13 mouse cellular contexts compared by ENCODE assay signal in genomic region chr11:31641066-31641810, GRCm38 (mm10). TPM values are rescaled to one million over a fixed set of nuclear protein-coding genes. Genes with fewer than 3 reads are reported as not detected.
A peak's percentile ranks its signal among the peaks of the same experiment; 100 is the strongest.
DNase-seq lines count a peak whose midpoint lies in the region; ATAC-seq and TF ChIP-seq lines count a peak whose summit lies in the region.
"Had no signal": no experiment of that assay in that cellular context is flagged by ENCODE, and none has a peak within 500 bp of the region (broad histone marks: within the 10 kb centered on the region; RNA-seq: fewer than 3 reads in every experiment).

No protein-coding gene starts in this region.

- peak; percentile 49 for TF ChIP-seq CTCF in intestine, postnatal 0 days (IDR thresholded peaks at IDR 0.05; ENCODE audit: low read depth)
- TF ChIP-seq CTCF in embryonic fibroblast, embryonic 13.5 days (IDR thresholded peaks at IDR 0.05; ENCODE audit: borderline replicate concordance, insufficient read depth, low read length), result 0 out of 2 replicates have a peak, but pooled peaks have one; percentile 15

- H3K27ac ChIP-seq in intestine, postnatal 0 days (ENCODE audit: low read depth, low read length), result no peak overlapping the region
- no peak overlapping the region for H3K27ac ChIP-seq in intestine, embryonic 15.5 days
- no peak overlapping the region for H3K27ac ChIP-seq in midbrain, embryonic 11.5 days (ENCODE audit: low read depth, low read length)
- H3K27ac ChIP-seq in midbrain, embryonic 16.5 days (ENCODE audit: low read length), result no peak overlapping the region
- H3K27ac ChIP-seq in embryonic fibroblast, embryonic 13.5 days (ENCODE audit: insufficient read depth, low read length), result no peak overlapping the region
- H3K27ac ChIP-seq in intestine, embryonic 16.5 days (ENCODE audit: low read length), result no peak overlapping the region
- H3K27ac ChIP-seq: limb, embryonic 13.5 days; neural tube, embryonic 12.5 days had no signal

- H3K9me3 ChIP-seq in intestine, postnatal 0 days (ENCODE audit: control insufficient read depth), result no peaks in the 10 kb centered on the region
- H3K9me3 ChIP-seq in intestine, embryonic 15.5 days, result no peaks in the 10 kb centered on the region
- no peaks in the 10 kb centered on the region for H3K9me3 ChIP-seq in midbrain, embryonic 11.5 days (ENCODE audit: control insufficient read depth, low read length)
- H3K9me3 ChIP-seq in midbrain, embryonic 16.5 days (replicated peaks; ENCODE audit: control insufficient read depth, low read length, poor library complexity, severe bottlenecking), result no peaks in the 10 kb centered on the region
- H3K9me3 ChIP-seq in intestine, embryonic 16.5 days (ENCODE audit: control insufficient read depth, low read length), result no peaks in the 10 kb centered on the region
- H3K9me3 ChIP-seq: limb, embryonic 13.5 days; neural tube, embryonic 12.5 days had no signal

- no peaks in the 10 kb centered on the region for H3K4me1 ChIP-seq in intestine, postnatal 0 days (replicated peaks; ENCODE audit: control insufficient read depth, insufficient read depth, low read length)
- no peaks in the 10 kb centered on the region for H3K4me1 ChIP-seq in intestine, embryonic 15.5 days (replicated peaks)
- H3K4me1 ChIP-seq in midbrain, embryonic 11.5 days (ENCODE audit: control insufficient read depth, insufficient read depth, low read length), result no peaks in the 10 kb centered on the region
- H3K4me1 ChIP-seq in midbrain, embryonic 16.5 days (ENCODE audit: control insufficient read depth, insufficient read depth, low read length), result no peaks in the 10 kb centered on the region
- H3K4me1 ChIP-seq in embryonic fibroblast, embryonic 13.5 days (ENCODE audit: control insufficient read depth, insufficient read depth, low read length), result no peaks in the 10 kb centered on the region
- no peaks in the 10 kb centered on the region for H3K4me1 ChIP-seq in intestine, embryonic 16.5 days (ENCODE audit: control insufficient read depth, insufficient read depth, low read length)
- H3K4me1 ChIP-seq: limb, embryonic 13.5 days; neural tube, embryonic 12.5 days had no signal

- H3K27me3 ChIP-seq in intestine, postnatal 0 days (replicated peaks; ENCODE audit: control insufficient read depth, insufficient read depth, low read length), result no peaks in the 10 kb centered on the region
- H3K27me3 ChIP-seq in intestine, embryonic 15.5 days (replicated peaks), result no peaks in the 10 kb centered on the region
- H3K27me3 ChIP-seq in midbrain, embryonic 11.5 days (ENCODE audit: control insufficient read depth, insufficient read depth, low read length), result no peaks in the 10 kb centered on the region
- H3K27me3 ChIP-seq in midbrain, embryonic 16.5 days (ENCODE audit: control insufficient read depth, insufficient read depth, low read depth, low read length), result no peaks in the 10 kb centered on the region
- H3K27me3 ChIP-seq in intestine, embryonic 16.5 days (replicated peaks; ENCODE audit: control insufficient read depth, insufficient read depth, low read length), result no peaks in the 10 kb centered on the region
- H3K27me3 ChIP-seq: limb, embryonic 13.5 days; neural tube, embryonic 12.5 days had no signal

- H3K4me2 ChIP-seq in intestine, postnatal 0 days (replicated peaks; ENCODE audit: low read depth), result no peak overlapping the region
- no peak overlapping the region for H3K4me2 ChIP-seq in intestine, embryonic 15.5 days (replicated peaks)
- no peak overlapping the region for H3K4me2 ChIP-seq in midbrain, embryonic 11.5 days
- no peak overlapping the region for H3K4me2 ChIP-seq in midbrain, embryonic 16.5 days (ENCODE audit: low read length)
- no peak overlapping the region for H3K4me2 ChIP-seq in intestine, embryonic 16.5 days (ENCODE audit: low read depth, low read length)
- H3K4me2 ChIP-seq: limb, embryonic 13.5 days; neural tube, embryonic 12.5 days had no signal

- DNase-seq in midbrain, embryonic 11.5 days (ENCODE audit: low spot score, missing footprints), result peak; percentile 75
- DNase-seq in NIH3T3 (ENCODE audit: low read depth), result peak; percentile 38
- DNase-seq in adrenal gland, postnatal 25 days, result no peak
- DNase-seq: cerebellum, adult 9-11 months; heart, postnatal 4 days; kidney, adult 9 months had no signal

- ATAC-seq in intestine, postnatal 0 days, result no peak
- no peak for ATAC-seq in intestine, embryonic 15.5 days
- no peak for ATAC-seq in midbrain, embryonic 11.5 days (ENCODE audit: low FRiP score)
- no peak for ATAC-seq in midbrain, embryonic 16.5 days
- ATAC-seq in intestine, embryonic 16.5 days, result no peak

- H3K36me3 ChIP-seq in intestine, postnatal 0 days (ENCODE audit: control insufficient read depth, insufficient read depth), result no peaks in the 10 kb centered on the region
- no peaks in the 10 kb centered on the region for H3K36me3 ChIP-seq in intestine, embryonic 15.5 days
- no peaks in the 10 kb centered on the region for H3K36me3 ChIP-seq in midbrain, embryonic 11.5 days (ENCODE audit: control insufficient read depth, insufficient read depth, low read length)
- H3K36me3 ChIP-seq in midbrain, embryonic 16.5 days (ENCODE audit: control insufficient read depth, insufficient read depth, low read length), result no peaks in the 10 kb centered on the region
- no peaks in the 10 kb centered on the region for H3K36me3 ChIP-seq in intestine, embryonic 16.5 days (ENCODE audit: control insufficient read depth, insufficient read depth, low read length)
- H3K36me3 ChIP-seq: limb, embryonic 13.5 days; neural tube, embryonic 12.5 days had no signal

- WGBS in intestine, postnatal 0 days, result 42% methylated on average over 3 of the region's 3 CpGs
- WGBS in intestine, embryonic 15.5 days, result 50% methylated on average over 3 of the region's 3 CpGs
- 53% methylated on average over 3 of the region's 3 CpGs for WGBS in midbrain, embryonic 11.5 days
- WGBS in midbrain, embryonic 16.5 days, result 51% methylated on average over 3 of the region's 3 CpGs
- 36% methylated on average over 3 of the region's 3 CpGs for WGBS in intestine, embryonic 16.5 days

- H3K4me3 ChIP-seq in intestine, postnatal 0 days (ENCODE audit: low read depth, low read length), result no peak overlapping the region
- H3K4me3 ChIP-seq in intestine, embryonic 15.5 days (replicated peaks), result no peak overlapping the region
- H3K4me3 ChIP-seq in midbrain, embryonic 11.5 days (ENCODE audit: low read depth, low read length), result no peak overlapping the region
- H3K4me3 ChIP-seq in midbrain, embryonic 16.5 days (ENCODE audit: low read depth, low read length), result no peak overlapping the region
- H3K4me3 ChIP-seq in embryonic fibroblast, embryonic 13.5 days (ENCODE audit: insufficient read depth, low read length), result no peak overlapping the region
- H3K4me3 ChIP-seq in intestine, embryonic 16.5 days (ENCODE audit: low read length), result no peak overlapping the region
- H3K4me3 ChIP-seq: limb, embryonic 13.5 days; neural tube, embryonic 12.5 days had no signal

- no peak overlapping the region for H3K9ac ChIP-seq in intestine, postnatal 0 days (ENCODE audit: low read depth, low read length)
- no peak overlapping the region for H3K9ac ChIP-seq in intestine, embryonic 15.5 days
- no peak overlapping the region for H3K9ac ChIP-seq in midbrain, embryonic 11.5 days (ENCODE audit: low read length)
- H3K9ac ChIP-seq in midbrain, embryonic 16.5 days (ENCODE audit: low read depth, low read length), result no peak overlapping the region
- H3K9ac ChIP-seq in intestine, embryonic 16.5 days (ENCODE audit: low read depth, low read length), result no peak overlapping the region
- H3K9ac ChIP-seq: limb, embryonic 13.5 days; neural tube, embryonic 12.5 days had no signal

- no peak for TF ChIP-seq POLR2A in embryonic fibroblast, embryonic 13.5 days (IDR thresholded peaks at IDR 0.05; ENCODE audit: low read depth, low read length)

RNA-seq across cellular contexts. Expression of gene Bod1, which starts 30.4 kb away (rescaled TPM):
- 37.4 and 40.4 TPM in 2 replicates for polyA plus RNA-seq in intestine, postnatal 0 days (2015; fragmentation: Nextera tagmentation; extraction: Ambion mirVana)
- polyA plus RNA-seq in intestine, embryonic 15.5 days (2015; fragmentation: Nextera tagmentation; extraction: Ambion mirVana), result 68.2 and 69.5 TPM in 2 replicates
- polyA plus RNA-seq in midbrain, embryonic 11.5 days (2014; fragmentation: Nextera tagmentation; extraction: Ambion mirVana), result 148 and 160 TPM in 2 replicates
- polyA plus RNA-seq in midbrain, embryonic 16.5 days (2015; fragmentation: Nextera tagmentation; extraction: Ambion mirVana), result 126 and 134 TPM in 2 replicates
- polyA plus RNA-seq in embryonic fibroblast, embryonic 13.5 days (2011; ENCODE audit: insufficient read length, low read depth, missing spikeins), result 46.0 and 51.2 TPM in 2 replicates
- total RNA-seq in adrenal gland, postnatal 25 days (2021), result 50.3 and 55.4 TPM in 2 replicates
- polyA plus RNA-seq in intestine, embryonic 16.5 days (2015; fragmentation: Nextera tagmentation; extraction: Ambion mirVana), result 46.9 and 54.8 TPM in 2 replicates
